Mouse (Mus musculus): ENCODE results near the gene Spink4. TPM values are rescaled to one million over a fixed set of nuclear protein-coding genes. Genes with fewer than 3 reads are reported as not detected.
A peak's percentile ranks its signal among the peaks of the same experiment; 100 is the strongest.

Spink4 gene
- polyA plus RNA-seq, 1 experiment = 12.5 TPM

DNA sequence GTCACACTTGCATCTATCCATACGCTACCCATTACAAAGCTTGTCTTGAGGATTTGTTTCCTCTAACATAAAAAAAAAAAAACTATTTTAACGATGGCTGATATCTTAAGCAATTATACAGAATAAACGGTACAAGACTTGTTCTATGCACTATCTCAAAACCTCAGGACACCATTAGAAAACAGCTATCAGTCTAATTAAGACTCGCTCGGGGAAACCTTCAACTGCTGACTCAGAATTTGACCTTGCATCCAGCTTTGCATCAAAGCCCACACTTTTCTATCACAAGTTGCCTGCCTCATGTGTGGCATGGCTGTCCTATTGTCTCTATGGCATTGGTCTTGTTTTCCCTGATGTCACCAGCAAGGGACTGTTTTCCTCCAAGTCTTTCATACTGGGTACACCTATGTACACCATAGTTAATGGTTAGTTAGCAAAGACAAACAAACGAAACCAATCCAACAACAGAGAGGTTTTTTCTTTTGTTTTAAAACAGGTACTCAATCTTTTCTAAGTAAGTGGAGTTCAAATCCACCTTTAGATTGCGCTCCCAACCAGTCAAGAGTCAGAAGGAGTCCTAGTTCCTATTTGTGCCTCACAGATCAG, 26.8 kb downstream of the Spink4 start:
- Histone ChIP-seq H3K36me3 (ENCODE audit: control insufficient read depth, insufficient read depth) (peaks cover 36% of the 10 kb centered on the region), H3K4me3 (peak overlapping the region; percentile 61), H3ac (ENCODE audit: control insufficient read depth, insufficient read length) (no peak overlapping the region), H3K79me2 (ENCODE audit: control insufficient read depth, insufficient read depth) (peaks cover 43% of the 10 kb centered on the region), H3K4me2 (ENCODE audit: low read depth) (peak overlapping the region; percentile 67), H3K27me3 (ENCODE audit: control insufficient read depth, insufficient read depth, insufficient read length) (no peaks in the 10 kb centered on the region)
- TF ChIP-seq CEBPB (IDR thresholded peaks at IDR 0.05; ENCODE audit: insufficient read depth, poor library complexity, severe bottlenecking) (no peak), MYOD1 (IDR thresholded peaks at IDR 0.05; ENCODE audit: control insufficient read depth in 1 of 3, insufficient read length in 2 of 3, low read depth in 2 of 3) (no peak), TCF3 (IDR thresholded peaks at IDR 0.05; ENCODE audit: insufficient read length, low read depth) (no peak), E2F4 (IDR thresholded peaks at IDR 0.05; ENCODE audit: insufficient read depth) (no peak), POLR2A (IDR thresholded peaks at IDR 0.05; ENCODE audit: insufficient read length, low read depth) (no peak), USF1 (IDR thresholded peaks at IDR 0.05; ENCODE audit: low read depth) (no peak), TCF12 (IDR thresholded peaks at IDR 0.05; ENCODE audit: insufficient read depth, poor library complexity, severe bottlenecking) (no peak), MAX (IDR thresholded peaks at IDR 0.05; ENCODE audit: low read depth) (no peak), MYOG (IDR thresholded peaks at IDR 0.05; ENCODE audit: control insufficient read depth in 1 of 3, insufficient read depth in 1 of 3, insufficient read length in 2 of 3, low read depth in 2 of 3) (no peak), REST (IDR thresholded peaks at IDR 0.05; ENCODE audit: insufficient read depth, insufficient read length) (no peak), POLR2AphosphoS2 (IDR thresholded peaks at IDR 0.05; ENCODE audit: insufficient read length, low read depth) (no peak), SRF (IDR thresholded peaks at IDR 0.05; ENCODE audit: control insufficient read depth, insufficient read length, low read depth) (no peak)

DNA sequence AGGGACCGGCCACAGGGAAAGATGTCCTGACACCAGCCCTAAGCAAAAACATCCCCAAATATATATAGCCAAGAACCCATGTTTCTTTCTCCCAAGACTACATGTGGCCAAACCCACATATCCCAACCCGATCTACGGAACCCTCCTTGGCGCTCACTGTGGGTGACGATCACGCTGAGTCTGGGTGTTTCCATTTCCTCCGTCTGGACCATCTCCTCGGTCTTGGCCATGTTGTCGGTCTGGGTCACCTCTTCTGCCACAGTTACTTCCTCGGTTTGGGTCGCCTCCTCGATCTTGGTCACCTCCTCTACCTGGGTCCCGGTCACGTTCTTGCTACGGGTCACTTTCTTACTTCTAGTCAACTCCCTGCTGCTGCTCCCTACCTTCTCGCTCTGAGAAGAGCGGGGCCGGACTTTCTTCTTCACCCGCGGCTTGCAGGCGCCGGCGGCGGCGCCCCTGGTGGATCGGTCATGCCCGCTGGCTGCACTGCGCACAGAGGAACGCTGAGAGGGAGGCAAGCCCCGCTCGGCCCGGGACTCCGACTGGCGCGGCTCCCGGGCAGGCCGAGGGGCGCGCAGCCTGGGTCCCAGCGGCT, 27.8 kb downstream of the Spink4 start:
- Histone ChIP-seq H3K27me3 (ENCODE audit: control insufficient read depth, insufficient read depth, insufficient read length) (no peaks in the 10 kb centered on the region), H3K79me2 (ENCODE audit: control insufficient read depth, insufficient read depth) (peaks cover 43% of the 10 kb centered on the region), H3K4me2 (ENCODE audit: low read depth) (peak overlapping the region; percentile 67), H3K36me3 (ENCODE audit: control insufficient read depth, insufficient read depth) (peaks cover 34% of the 10 kb centered on the region), H3ac (ENCODE audit: control insufficient read depth, insufficient read length) (peak overlapping the region; percentile 80), H3K4me3 (peak overlapping the region; percentile 61)
- TF ChIP-seq TCF3 (IDR thresholded peaks at IDR 0.05; ENCODE audit: insufficient read length, low read depth) (peak; percentile 16), POLR2AphosphoS2 (IDR thresholded peaks at IDR 0.05; ENCODE audit: insufficient read length, low read depth) (no peak), POLR2A (IDR thresholded peaks at IDR 0.05; ENCODE audit: insufficient read length, low read depth) (no peak)

DNA sequence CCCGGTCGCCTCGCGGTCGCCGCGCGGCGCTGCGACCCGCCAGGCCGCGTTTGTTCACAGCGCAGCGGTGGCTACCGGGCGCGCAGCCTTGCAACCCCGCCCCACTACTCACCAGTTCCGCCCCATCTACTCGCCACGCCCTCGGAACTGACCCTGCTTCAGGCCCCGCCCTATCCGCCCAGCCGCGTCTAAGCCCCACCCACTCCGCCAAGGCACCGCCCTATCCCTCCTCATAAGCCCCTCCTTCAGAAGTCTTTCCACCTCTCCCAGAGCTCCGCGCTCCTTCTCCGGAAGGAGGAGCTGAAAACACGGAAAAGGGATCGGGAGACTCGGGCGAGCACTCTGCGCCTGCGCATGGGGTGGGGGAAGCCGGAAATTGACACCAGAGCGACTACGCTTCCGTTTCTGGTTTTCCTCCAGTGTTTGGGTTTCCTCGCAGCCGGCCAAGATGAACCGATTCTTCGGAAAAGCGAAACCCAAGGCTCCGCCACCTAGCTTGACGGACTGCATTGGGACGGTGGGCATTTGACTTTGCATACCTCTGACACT, 28.4 kb downstream of the Spink4 start, which contains the start of the genes Bag1 and Chmp5:
Gene Bag1 (minus strand): TSS at position 135 of the 549 bp plus-strand sequence.
Gene Chmp5 (plus strand): TSS at position 248 of the 549 bp plus-strand sequence.
- H3K27me3 ChIP-seq (ENCODE audit: control insufficient read depth, insufficient read depth, insufficient read length) = no peaks in the 10 kb centered on the region
- H3K79me2 ChIP-seq (ENCODE audit: control insufficient read depth, insufficient read depth) = peaks cover 43% of the 10 kb centered on the region
- H3K4me3 ChIP-seq = peak within 1 kb of the TSS; percentile 61
- H3ac ChIP-seq (ENCODE audit: control insufficient read depth, insufficient read length) = peak within 1 kb of the TSS; percentile 80
- peak; percentile 41 for TF ChIP-seq SRF (IDR thresholded peaks at IDR 0.05; ENCODE audit: control insufficient read depth, insufficient read length, low read depth)
- TF ChIP-seq POLR2AphosphoS2 (IDR thresholded peaks at IDR 0.05; ENCODE audit: insufficient read length, low read depth) = peak; percentile 92
- TF ChIP-seq USF1 (IDR thresholded peaks at IDR 0.05; ENCODE audit: low read depth) = no peak
- TF ChIP-seq MAX (IDR thresholded peaks at IDR 0.05; ENCODE audit: low read depth) = no peak
- peak; percentile 98 for TF ChIP-seq POLR2A (IDR thresholded peaks at IDR 0.05; ENCODE audit: insufficient read length, low read depth)
- peak within 1 kb of the TSS; percentile 82 for H3K4me2 ChIP-seq (ENCODE audit: low read depth)
- H3K36me3 ChIP-seq (ENCODE audit: control insufficient read depth, insufficient read depth) = peaks cover 34% of the 10 kb centered on the region

DNA sequence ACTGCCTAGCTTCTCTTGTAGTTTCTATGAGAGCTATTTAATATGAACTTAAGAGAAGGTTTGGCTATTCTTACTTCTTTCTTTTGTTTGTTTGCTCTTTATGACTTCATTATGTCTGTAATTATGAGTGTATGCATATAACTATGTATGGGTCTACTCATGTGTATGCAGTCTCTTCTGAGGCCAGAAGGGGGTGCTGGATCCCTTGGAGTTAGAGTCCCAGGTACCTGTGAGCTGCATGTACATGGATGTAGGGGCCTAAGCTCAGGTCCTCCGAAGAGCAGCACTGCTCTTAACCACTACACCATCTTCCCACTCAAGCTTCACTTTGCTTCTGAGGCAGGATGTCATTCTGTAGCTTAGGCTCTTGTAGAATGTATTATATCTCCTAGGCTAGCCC, 33.7 kb downstream of the Spink4 start:
- TF ChIP-seq MYOG (IDR thresholded peaks at IDR 0.05; ENCODE audit: control insufficient read depth in 1 of 3, insufficient read depth in 1 of 3, insufficient read length in 2 of 3, low read depth in 2 of 3) (no peak), E2F4 (IDR thresholded peaks at IDR 0.05; ENCODE audit: insufficient read depth) (no peak), TCF3 (IDR thresholded peaks at IDR 0.05; ENCODE audit: insufficient read length, low read depth) (no peak), SRF (IDR thresholded peaks at IDR 0.05; ENCODE audit: control insufficient read depth, insufficient read length, low read depth) (no peak), POLR2A (IDR thresholded peaks at IDR 0.05; ENCODE audit: insufficient read length, low read depth) (no peak), MAX (IDR thresholded peaks at IDR 0.05; ENCODE audit: low read depth) (no peak), CEBPB (IDR thresholded peaks at IDR 0.05; ENCODE audit: insufficient read depth, poor library complexity, severe bottlenecking) (no peak), USF1 (IDR thresholded peaks at IDR 0.05; ENCODE audit: low read depth) (no peak), MYOD1 (IDR thresholded peaks at IDR 0.05; ENCODE audit: control insufficient read depth in 1 of 3, insufficient read length in 2 of 3, low read depth in 2 of 3) (no peak), REST (IDR thresholded peaks at IDR 0.05; ENCODE audit: insufficient read depth, insufficient read length) (no peak), TCF12 (IDR thresholded peaks at IDR 0.05; ENCODE audit: insufficient read depth, poor library complexity, severe bottlenecking) (no peak), POLR2AphosphoS2 (IDR thresholded peaks at IDR 0.05; ENCODE audit: insufficient read length, low read depth) (no peak)
- H3K36me3 ChIP-seq (ENCODE audit: control insufficient read depth, insufficient read depth) = peaks cover 47% of the 10 kb centered on the region
- no peaks in the 10 kb centered on the region for H3K27me3 ChIP-seq (ENCODE audit: control insufficient read depth, insufficient read depth, insufficient read length)
- peaks cover 20% of the 10 kb centered on the region for H3K79me2 ChIP-seq (ENCODE audit: control insufficient read depth, insufficient read depth)
- H3K4me2 ChIP-seq (ENCODE audit: low read depth) = no peak overlapping the region
- no peak overlapping the region for H3ac ChIP-seq (ENCODE audit: control insufficient read depth, insufficient read length)
- no peak overlapping the region for H3K4me3 ChIP-seq

DNA sequence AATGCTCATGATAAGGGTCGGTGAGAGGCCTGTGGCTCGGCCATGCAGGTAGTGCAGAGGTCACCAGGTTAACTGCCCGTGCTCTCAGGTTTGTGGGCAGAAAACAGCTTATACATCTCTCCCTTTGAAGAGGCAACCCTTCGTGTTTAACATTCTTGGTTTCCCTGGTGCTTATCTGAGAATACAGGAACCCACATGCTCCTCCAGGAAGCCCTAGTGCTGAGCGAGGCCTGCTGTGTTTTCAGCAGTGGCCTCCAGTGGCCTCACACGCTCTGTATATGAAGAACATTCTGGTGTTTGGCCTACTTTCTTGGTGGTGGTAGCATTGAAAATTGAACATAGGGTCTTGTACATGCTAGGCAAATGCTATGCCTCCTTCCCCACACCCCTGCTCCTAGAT, 36.1 kb downstream of the Spink4 start:
- TF ChIP-seq E2F4 (IDR thresholded peaks at IDR 0.05; ENCODE audit: insufficient read depth) = no peak
- no peak for TF ChIP-seq CEBPB (IDR thresholded peaks at IDR 0.05; ENCODE audit: insufficient read depth, poor library complexity, severe bottlenecking)
- TF ChIP-seq MYOD1 (IDR thresholded peaks at IDR 0.05; ENCODE audit: control insufficient read depth in 1 of 3, insufficient read length in 2 of 3, low read depth in 2 of 3) = no peak
- TF ChIP-seq MAX (IDR thresholded peaks at IDR 0.05; ENCODE audit: low read depth) = no peak
- no peak for TF ChIP-seq SRF (IDR thresholded peaks at IDR 0.05; ENCODE audit: control insufficient read depth, insufficient read length, low read depth)
- TF ChIP-seq POLR2A (IDR thresholded peaks at IDR 0.05; ENCODE audit: insufficient read length, low read depth) = no peak
- TF ChIP-seq MYOG (IDR thresholded peaks at IDR 0.05; ENCODE audit: control insufficient read depth in 1 of 3, insufficient read depth in 1 of 3, insufficient read length in 2 of 3, low read depth in 2 of 3) = no peak
- no peak for TF ChIP-seq TCF3 (IDR thresholded peaks at IDR 0.05; ENCODE audit: insufficient read length, low read depth)
- TF ChIP-seq REST (IDR thresholded peaks at IDR 0.05; ENCODE audit: insufficient read depth, insufficient read length) = no peak
- TF ChIP-seq USF1 (IDR thresholded peaks at IDR 0.05; ENCODE audit: low read depth) = no peak
- no peak for TF ChIP-seq POLR2AphosphoS2 (IDR thresholded peaks at IDR 0.05; ENCODE audit: insufficient read length, low read depth)
- TF ChIP-seq TCF12 (IDR thresholded peaks at IDR 0.05; ENCODE audit: insufficient read depth, poor library complexity, severe bottlenecking) = no peak
- no peaks in the 10 kb centered on the region for H3K79me2 ChIP-seq (ENCODE audit: control insufficient read depth, insufficient read depth)
- H3K27me3 ChIP-seq (ENCODE audit: control insufficient read depth, insufficient read depth, insufficient read length) = no peaks in the 10 kb centered on the region
- H3K4me2 ChIP-seq (ENCODE audit: low read depth) = no peak overlapping the region
- peaks cover 63% of the 10 kb centered on the region for H3K36me3 ChIP-seq (ENCODE audit: control insufficient read depth, insufficient read depth)
- H3ac ChIP-seq (ENCODE audit: control insufficient read depth, insufficient read length) = no peak overlapping the region
- no peak overlapping the region for H3K4me3 ChIP-seq

Measured in myocyte (in vitro differentiated cells).